Mouse (Mus musculus) CD4-positive, CD25-positive, alpha-beta regulatory T cell, adult 2 months (primary cell): ENCODE data around the gene Atp6ap1.

ENCODE experiments used
- DNase-seq: peaks from one replicate; pipeline ENCODE4 v3.0.0-alpha.2; 2012; ENCODE audit warnings: low read depth, low spot score

Atp6ap1 gene

DNA sequence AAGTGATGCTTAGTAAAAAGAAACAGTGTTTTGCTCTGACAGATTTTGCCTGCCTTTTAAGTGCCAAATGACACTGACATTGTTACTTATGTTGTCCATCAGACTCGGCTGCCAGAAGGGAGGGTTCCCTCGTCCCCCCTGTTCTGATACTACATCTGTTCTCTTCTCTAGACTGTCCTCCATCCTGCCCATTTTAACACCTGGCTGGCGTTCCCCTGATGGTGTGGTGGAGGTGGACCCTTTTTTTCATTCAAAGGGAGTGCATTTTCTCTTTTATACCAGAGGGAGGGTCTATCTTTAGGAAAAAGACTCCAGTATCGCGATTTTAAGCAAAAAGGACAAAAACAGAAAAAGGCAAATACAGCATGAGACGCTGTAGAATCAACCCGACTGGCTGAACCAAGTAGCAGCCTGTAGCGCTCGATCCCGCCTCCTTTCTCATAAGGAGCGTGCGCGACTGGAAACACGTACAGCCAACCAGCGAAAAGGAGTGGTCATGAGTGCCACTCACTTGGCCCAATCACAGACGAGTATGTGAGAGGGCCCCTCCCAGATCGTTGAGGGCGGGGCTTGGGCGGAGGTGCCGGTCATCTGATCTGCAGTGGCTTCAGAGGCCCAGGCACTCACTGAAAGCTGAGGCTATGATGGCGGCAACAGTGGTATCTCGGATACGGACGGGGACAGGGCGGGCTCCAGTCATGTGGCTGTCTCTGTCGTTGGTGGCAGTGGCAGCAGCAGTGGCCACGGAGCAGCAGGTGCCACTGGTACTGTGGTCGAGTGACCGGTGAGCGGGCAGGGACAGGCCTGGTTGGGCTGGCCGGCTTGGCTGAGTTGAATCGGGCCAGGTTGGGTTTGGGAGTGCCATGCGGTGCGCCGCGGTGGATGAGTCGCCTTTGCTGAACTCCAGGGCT lies at the start of gene Atp6ap1:
Atp6ap1 (plus strand) TSS at position 560 of the 911 bp plus-strand sequence.
- peak; percentile 94 for DNase-seq

DNA sequence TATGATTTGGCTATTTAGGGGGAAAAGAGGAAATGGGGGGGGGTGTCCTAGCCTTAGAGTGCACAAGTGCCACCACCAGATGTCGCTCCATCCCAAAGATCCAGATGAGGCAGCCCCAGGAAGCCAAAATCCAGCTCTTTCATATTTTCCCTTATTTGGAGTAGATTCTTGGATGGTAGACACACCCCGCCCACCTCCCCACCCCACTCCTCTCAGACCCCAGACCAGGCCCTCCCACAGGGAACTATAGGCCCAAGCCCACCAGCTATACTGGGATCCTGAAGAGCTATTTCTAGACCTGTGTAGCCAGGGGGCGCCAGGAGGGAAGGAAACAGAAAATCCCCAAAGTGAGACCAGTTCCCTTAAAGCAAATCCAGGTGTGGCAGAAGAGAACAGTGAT lies 48.2 kb upstream of the Atp6ap1 start:
- DNase-seq, result peak; percentile 78

DNA sequence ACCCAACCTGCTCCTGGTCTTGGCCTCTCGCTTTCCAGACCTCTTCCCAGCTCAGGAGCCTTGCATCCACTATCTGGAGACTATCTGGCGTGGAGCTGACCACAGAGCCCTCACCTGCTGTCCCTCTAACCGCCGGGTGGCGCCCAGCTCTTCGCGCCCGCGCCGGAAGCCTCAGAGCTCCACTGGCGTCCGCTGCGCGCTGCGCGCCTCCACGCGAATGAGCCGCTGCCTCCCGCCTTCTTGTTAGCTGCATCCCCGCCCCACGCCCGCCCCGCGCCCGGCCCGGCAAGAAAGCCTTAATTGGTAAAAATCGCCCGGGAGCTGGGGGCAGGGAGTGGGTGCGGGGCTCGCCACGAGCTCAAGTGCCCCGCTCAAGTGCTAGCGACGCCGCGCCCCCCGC lies 47.3 kb upstream of the Atp6ap1 start, which contains the start of gene Flna:
Flna (minus strand) TSS at position 206 of the 400 bp plus-strand sequence.
- DNase-seq, result peak; percentile 80

DNA sequence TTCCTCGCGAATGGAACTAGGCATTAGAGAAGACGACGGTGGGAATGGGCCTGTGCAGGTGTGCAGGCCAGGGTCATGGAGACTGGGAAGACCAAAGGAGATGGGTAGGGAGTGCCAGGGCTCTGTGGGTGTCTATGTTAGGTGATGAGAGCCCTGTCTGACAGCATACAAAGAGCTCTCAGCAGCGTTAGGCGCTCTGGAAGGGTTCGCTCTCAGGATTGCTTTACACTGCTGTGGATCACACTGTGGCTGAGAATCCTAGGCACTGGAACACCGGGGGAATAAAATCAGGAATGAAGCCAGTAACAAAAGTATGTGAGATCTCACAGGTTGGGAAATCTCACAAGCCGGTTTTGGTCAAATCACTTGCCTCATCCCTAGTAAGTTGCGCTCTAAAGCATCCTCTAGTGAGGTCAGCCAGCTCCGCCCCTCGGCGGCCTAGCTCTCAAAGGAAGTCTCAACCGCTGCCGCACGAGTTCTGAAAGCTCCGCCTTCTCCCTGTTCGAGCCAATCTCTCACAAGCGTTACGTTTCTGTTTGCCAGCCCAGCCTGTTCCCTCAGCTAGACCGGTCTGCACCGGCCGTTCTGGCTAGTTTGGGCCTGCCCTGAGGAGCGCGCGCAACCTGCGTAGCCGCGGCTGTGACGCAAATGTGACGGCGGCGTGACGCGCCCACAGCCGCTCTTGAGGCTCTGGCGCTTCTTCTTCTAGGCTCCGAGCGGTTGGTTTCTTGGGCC lies 42.6 kb upstream of the Atp6ap1 start, which contains the start of gene Emd:
Emd (plus strand) TSS at position 535 of the 735 bp plus-strand sequence.
- DNase-seq, result peak; percentile 95

DNA sequence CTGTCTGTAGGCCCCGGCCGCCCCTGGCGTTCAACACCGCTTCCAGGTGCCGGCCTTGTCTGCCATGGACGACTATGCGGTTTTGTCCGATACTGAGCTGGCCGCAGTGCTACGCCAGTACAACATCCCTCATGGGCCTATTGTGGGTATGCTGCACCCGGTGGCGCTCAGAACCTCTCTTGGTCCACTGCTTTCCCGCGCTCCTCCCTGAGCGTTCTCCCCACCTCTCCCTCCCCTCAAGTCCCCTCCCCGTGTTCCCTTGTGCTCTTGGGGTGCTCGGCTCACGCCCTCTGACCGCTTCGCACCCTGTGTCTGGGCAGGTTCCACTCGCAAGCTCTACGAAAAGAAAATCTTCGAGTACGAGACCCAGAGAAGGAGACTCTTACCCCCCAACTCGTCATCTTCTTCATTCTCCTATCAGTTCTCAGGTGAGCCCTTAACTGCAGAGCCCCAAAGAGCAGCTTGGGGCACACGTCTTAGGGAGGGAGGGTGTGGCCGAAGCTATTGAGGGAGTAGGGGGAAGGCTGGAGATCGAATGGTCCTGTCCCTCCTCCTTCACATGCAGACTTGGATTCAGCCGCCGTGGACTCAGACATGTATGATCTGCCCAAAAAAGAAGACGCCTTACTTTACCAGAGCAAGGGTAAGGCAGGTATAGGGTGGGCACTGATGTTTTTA lies 41.9 kb upstream of the Atp6ap1 start:
- no peak for DNase-seq

DNA sequence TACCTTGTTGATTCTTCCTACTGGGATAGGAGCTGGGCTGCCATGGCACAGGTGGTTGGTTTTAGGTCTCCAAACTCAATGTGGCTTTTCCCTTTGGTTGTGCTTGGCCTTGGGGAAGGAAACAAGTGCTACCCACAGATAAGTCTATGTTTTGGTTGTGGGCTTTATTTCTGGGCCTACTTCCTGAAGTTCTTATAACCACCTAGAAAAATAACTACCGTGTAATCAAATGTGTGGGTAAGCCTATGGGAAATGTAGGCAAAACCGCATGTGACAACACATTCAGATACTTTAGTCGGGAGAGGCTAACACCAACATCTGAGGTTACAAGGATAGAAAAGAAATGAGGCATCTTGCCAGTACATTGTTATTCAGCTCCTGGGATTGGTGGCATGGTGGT lies 39.2 kb upstream of the Atp6ap1 start:
- DNase-seq, result no peak

DNA sequence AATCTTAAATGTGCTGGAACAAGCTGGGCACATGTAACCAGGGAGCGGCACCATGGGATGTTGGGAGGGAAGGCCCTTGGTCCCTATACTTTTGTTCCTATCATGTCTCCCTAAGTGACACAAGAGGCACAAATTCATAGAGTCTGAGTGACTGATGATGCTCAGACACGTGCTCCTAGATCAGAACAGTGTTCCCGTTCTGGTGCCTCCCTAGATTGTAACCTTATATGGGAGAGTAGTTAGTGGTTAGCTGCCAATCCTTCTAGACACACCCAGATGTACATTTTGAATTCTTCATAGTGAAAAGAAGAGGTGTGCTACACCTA lies 27.2 kb upstream of the Atp6ap1 start:
- DNase-seq, result no peak

DNA sequence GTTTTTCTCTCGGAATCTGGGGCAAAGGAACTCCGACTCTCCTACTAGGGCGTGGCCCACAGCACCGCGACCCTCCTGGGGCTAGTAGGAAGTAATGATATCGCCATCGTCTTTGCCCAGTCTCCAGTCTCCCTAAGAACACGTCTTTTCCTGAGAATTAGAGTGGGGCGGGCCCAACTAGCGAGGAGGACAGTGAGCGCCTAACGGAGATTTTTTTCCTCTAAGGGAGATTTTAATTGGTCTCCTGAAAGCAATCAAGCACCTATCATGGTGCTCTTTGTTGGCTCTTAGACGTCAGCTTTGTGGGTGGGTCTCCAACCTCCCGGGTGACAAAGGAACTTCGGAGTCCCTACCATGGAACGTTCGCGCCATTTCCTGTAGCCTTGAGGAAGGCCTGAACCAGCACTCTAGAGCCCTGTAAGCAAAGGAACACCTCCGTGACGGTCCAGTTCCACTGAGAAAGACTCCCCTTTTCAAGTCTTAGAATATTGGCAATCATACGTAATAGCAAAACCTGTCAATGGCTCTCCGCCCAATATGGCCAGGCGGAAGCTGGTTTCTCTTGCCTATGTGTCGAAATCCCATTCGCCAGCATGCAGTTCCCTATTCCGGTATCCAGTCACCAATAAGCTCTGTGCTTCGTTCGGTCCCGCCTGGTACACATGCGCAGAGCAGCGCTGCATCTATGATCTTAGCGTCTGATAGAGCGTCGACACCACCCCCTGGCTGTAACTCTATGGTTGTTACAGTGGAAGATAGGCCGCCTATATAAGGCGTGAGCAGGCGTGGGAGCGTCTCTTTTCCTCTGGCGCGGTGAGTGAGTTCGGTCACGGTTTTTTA lies 26.6 kb upstream of the Atp6ap1 start, which contains the start of gene Rpl10:
Rpl10 (plus strand) TSS at position 751 of the 840 bp plus-strand sequence.
- DNase-seq, result peak; percentile 97

DNA sequence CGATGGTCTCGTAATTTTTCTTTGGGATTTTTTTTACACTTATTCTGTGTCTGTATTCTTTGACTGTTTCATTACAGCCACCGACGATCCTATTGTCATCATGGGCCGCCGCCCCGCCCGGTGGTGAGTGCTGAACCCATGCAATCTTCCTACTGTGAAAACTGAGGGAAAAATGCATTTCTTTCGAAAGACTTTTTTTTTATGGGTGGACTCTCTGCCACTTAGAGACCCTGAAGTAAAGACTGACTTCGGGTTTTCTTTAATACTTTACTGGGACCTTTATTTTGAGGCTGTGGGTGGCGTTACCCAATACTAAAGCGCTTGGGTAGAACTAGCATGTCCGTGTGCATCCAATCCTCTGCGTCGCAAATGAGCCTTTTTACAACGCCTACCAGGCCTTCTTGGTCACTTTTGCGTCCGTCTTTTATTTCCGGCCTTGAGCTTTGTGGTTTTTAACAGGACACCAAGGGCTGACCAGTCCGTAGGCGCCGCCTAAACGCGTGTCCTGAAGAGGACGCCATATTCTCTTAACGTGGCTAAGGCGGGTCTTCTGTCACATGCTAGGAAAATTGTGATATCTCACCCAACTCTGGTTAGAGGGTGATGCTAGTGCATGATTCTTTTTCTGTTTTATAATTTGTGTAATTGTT lies 25.9 kb upstream of the Atp6ap1 start:
- peak; percentile 51 for DNase-seq

DNA sequence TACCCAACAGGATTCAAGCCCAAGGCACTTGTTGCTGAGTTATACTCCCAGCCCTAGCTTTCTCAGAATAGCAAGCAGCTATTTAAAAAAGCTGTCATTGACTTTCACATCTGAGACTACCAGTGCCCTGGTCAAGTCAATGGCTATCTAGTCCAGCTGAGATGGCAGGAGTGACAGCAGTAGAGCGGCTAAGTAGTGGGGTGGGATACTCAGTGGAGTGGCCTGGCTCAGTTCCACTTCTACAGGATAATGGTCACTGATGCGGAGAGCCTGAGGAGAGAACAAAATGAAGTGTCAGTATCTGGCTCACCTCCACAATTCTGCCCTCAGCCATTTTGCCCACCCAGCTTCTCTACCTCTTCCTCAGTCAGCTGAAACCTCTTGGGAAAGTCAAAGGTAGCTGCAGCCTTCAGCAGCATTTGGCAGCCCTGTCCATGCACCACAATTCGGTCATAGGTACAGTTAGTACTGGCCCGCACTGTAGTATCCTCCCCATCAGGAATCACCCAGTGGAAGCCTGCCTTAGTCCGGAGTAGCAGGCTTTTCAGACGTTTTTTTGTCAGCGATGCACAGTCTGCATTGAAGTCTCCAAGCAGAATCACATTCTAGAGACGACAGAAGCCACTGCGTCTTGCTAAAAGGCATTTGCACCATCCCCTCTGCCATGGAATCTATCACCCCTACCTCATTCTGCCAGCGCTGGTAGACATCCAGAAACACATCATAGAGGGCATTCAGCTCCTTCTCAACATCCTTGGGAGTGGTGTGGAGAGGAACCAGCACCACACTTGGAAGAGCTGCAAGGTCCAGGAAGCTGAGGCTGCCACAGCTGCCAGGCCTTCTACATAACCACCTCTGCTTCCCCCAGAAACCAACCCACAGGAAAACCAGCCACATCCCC lies 23.2 kb upstream of the Atp6ap1 start:
- no peak for DNase-seq

DNA sequence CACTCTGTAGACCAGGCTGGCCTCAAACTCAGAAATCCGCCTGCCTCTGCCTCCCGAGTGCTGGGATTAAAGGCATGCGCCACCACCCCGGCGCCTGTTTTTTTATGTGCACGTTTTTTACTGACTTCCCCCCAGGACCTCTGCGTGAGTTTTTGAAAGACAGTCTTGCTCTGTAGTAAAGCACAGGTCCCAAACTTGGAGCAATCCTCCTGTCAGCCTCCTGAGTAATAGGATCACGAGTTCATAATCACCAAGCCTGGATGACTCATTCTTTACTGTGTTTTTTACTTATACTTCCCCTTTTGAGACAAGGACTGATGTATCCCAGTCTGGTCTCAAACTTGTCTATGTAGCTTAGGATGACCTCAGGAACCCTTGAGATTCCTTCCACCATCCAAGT lies 19.0 kb upstream of the Atp6ap1 start:
- no peak for DNase-seq

DNA sequence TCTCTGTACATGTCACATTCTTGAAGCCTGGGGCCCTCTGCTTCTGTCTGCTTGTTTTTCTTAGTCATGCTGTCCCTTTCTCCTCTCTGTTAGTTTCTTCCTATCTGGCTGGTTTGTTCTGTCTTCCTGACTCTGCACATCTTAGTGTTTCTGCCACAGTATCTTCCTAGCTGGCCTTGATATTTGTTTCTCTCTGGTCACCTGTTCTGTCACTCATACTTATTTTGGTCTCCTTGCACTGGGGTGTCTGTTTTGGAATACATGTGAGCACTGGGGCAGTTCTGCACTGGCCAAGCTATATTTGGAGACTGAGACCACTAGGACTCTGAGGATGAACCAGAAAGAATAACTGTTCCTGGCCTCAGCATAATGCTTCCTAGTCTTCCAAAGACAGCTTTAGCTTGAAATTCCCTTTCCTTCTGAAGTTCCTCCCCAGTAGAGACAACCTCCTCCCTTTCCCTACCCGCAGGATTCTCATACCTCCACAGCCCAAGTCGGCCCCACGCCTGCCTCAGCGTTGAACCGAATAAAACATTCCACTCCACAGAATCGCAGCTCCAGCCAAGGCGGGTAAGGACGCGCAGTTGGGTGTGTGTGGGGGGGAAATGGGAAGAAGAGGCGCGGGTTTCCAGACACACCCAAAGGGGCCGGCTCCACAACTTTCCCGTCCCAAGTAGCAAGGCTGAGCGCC lies 15.7 kb upstream of the Atp6ap1 start:
- DNase-seq, result no peak

DNA sequence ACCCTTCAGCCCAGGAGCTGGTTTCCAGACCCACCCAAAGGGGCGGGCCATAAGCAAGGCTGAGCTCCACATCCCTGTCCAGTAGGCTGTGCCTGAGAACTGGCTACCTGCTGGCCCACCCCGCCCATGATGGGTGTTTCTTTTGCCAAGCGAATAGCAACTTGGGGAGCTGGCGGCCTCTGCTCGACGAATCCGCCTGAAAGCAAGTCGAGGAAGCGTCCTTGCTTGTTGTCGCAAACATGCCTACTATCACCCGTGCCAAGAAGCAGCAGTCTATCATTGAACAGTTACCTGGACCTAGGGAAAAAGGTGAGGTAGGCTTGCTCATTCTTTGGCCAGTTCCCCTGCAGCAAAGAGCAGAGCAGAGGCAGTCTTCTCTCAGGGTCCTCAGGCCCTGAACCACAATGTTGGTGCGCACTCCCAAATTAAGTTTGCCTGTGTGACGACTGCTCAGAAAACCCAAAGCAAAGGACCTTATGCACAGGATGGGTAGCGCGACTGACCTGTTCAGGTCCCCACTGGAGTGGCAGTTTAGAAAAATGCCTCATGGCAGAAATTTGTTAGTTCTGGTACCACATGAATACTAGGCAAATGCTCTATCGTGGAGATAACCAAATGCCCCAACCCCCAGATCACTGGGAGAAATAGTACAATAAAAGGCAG lies 15.0 kb upstream of the Atp6ap1 start, which contains the start of the genes Taz and Dnase1l1:
Taz (plus strand) TSS at position 181 of the 663 bp plus-strand sequence.
Dnase1l1 (minus strand) TSS at position 606 of the 663 bp plus-strand sequence.
- DNase-seq, result peak; percentile 68

DNA sequence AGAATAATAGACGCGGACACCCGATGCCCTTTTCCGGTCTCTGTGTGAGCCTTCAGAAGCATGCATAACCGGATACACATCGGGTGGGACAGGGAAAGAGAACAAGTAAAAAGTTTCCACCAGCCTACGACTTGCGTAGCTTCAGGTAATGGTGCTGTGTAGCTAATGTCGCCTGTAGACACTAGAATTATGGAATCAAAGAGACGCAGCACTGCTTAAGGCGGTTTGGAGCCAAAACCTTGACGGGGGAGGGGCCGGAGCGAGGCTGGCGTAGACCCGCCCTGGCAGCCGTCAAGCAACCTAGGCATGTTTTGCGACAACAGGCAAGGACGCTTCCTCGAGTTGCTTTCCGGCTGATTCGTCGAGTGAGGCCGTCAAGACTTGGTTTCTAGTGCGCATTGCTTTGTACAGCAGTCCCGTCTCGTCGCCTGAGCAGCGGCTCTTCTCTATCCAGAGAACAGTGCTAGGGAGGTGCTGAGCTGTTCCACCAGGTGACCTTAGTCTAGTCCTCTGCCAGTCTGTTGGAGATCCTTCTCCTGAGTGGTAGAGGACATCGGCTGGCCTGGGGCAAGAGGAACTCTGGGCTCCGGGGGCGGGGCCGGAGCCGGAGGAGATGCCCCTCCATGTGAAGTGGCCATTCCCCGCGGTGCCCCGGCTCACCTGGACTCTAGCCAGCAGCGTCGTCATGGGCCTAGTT lies 14.4 kb upstream of the Atp6ap1 start:
- peak; percentile 92 for DNase-seq

DNA sequence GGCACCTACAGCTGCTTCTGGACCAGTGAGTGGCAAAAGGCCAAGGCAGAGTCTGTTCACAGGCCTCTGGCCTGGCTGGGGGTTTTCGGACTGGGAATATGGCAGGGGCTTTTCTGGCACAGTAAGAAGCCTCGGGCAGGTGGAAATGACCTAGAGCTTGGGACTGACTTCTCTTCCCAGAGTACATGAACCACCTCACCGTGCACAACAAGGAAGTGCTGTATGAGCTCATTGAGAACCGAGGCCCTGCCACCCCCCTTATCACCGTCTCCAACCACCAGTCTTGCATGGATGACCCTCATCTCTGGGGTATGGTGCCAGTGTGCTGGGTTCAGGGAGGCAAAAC lies 13.8 kb upstream of the Atp6ap1 start:
- peak; percentile 13 for DNase-seq

DNA sequence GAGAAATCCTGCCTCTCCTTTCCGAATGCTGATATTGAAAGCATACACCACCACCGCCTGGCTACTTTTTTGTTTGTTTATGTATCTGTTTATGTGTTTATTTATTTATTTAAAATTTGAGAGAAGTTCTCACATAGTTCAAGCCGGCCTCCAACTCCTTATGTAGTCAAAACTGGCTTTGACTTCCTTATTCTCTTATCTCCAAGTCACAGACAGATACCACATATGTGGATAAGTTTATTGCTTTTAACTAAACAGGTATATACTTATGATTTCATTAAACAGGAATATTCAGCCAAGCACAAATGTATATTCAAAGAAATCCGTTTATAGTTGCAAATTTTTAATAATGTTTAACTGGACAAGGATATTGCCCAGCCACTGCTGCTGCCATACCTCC lies 3.5 kb upstream of the Atp6ap1 start:
- no peak for DNase-seq

DNA sequence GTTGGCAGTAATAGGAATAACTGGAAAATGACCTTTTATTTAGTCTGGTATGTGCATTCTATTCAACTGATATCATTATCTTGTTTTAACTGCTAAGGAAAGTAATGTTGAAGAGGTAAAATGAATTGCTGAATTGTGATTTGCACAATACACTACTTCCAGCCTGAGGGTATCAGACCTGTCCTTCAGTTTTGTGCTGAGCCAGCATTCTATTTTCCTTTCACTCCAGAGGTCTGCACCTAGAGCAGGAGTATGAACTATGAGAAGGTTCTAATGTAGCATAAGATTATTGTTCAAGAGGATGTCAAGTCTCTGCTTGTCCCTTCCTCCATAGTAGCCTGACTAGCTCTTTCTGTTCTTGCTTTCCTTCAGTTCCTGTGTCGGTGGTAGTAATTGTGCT lies 1.5 kb downstream of the Atp6ap1 start:
- DNase-seq, result no peak

DNA sequence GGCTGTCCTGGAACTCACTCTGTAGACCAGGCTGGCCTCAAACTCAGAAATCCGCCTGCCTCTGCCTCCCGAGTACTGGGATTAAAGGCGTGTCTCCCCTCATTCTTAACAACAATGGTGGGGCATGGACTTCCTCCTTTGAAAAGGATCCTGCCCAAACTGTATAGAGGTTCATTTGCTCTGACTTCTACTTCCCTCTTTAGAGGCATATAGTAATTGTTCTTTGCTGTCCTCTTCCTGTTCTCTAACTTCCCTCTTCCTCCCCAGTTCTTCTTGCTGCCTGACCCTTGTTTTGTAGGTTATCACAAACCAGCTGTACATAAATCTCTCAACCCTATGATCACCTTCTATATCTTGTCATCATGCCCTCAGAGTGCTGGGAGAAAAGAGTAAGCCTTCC lies 2.8 kb downstream of the Atp6ap1 start:
- DNase-seq, result no peak
